Mouse (Mus musculus): Measurements from ENCODE around the gene 2510039O18Rik.
A peak's percentile ranks its signal among the peaks of the same experiment; 100 is the strongest.

Gene 2510039O18Rik

GRCm38 (mm10) chr4:147940576-147941044 is at the start of gene 2510039O18Rik:
TSS of gene 2510039O18Rik (plus strand) at chr4:147940895.
- peak; percentile 69 for DNase-seq (ENCODE audit: extremely low spot score, low read depth, low spot score)

DNA sequence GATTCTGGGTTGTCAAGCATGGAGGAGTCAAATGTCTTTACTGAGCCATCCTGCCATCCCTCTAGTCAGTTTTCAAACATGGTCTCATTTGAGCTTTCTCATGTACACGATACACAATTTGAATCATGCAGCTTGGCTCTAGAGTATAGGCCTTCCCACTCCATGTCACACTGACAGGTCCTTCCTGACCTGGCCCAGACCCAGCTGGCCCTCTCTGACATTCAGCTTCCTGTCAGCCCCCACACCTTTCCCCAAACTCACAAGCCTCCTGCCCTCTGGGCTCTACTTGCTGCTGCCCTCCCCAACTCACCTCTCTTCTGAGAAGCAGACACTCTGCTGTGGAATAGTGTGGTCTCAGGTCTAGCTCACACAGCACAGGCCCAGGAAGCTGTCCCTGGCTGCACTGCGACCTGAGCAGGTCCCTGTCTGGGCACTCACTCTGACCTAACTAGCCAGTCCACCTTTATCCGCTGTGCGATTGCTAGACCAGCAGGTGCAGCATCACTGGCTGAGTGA is 44.8 kb upstream of the 2510039O18Rik start:
- no peak for DNase-seq (ENCODE audit: extremely low spot score, low read depth, low spot score)

DNA sequence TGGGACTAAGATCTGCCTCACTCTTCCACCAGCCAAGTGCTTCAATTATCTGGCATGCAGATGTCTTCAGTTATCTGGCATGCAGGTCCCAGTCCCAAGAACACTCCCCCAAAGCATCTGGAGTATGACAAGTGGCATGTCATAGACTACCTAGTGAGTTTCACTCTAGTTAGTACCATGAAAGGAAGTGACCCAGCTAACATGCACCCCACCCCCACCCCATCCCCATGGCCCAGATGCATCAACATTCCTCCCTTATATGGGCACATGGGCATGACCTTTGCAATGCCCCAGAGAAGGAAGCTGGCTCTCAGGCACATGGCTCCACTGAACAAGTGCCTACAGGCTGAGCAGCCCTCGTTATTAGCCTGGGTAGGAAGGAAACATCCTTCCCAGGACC is 44.3 kb upstream of the 2510039O18Rik start:
- no peak for DNase-seq (ENCODE audit: extremely low spot score, low read depth, low spot score)

DNA sequence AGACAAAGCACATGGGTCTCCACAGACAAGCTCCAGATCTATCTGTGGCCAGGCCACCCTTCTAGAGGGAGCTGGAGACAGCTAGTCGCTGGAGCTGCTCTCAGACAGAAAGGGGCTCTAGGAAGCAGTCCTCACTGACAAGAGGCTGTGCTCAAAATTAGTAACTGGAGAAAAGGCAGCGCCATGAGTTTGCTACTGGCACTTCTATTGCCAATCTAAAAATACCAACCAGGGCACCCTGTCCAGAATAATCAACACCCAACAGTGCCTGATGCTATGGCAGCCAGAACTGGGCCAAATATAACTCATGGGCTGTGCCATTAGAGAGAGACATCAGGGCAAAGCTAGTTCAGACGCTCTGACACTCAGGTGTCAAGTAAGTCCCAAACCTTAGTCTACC is 43.3 kb upstream of the 2510039O18Rik start:
- no peak for DNase-seq (ENCODE audit: extremely low spot score, low read depth, low spot score)

DNA sequence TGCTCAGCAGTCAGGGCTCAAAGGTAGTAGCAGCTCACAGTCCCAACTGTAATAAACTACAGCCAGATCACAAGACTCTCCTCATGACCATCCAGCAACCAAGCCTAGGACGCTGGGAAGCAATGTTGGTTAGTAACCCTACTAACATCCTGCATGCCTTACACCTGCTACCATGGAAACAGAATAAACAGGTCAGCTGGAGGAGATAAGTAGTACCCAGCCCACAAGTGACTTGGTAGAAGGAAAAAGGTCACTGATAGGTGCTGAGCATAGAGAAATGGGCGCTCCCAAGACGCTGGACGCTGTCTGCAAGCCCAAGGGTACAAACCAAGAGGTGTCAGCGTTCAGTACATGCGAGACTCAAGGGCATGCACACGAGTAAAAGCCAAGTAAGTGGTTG is 40.2 kb upstream of the 2510039O18Rik start:
- DNase-seq (ENCODE audit: extremely low spot score, low read depth, low spot score), result no peak

DNA sequence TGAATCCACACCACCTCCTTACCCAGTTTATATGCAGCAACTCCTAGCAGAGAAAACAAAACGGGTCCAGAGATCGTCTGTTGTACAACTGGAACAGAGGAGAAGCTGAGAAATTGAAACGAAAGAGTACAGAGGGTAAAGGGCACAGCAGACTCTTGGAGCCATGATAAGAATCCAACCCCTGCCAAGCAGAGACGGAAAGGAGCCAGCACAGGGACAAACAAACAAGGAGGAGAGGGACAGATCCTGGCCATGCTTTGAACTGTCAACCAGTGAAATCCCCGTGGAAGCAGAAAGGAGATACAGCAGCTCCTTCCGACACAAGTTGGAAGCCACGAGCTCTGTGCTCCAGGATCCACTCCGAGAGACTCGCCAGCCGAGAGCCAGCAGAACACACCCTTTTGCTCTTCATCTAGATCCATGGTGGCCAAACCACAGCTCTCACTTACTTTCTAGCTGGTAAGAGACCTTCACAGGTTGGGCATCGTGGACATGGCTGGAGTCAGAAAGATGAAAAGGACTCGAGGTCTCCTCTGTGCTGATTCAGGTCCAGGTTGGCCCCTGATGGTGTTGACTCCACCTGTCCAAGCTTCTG is 37.7 kb upstream of the 2510039O18Rik start:
- DNase-seq (ENCODE audit: extremely low spot score, low read depth, low spot score), result no peak

DNA sequence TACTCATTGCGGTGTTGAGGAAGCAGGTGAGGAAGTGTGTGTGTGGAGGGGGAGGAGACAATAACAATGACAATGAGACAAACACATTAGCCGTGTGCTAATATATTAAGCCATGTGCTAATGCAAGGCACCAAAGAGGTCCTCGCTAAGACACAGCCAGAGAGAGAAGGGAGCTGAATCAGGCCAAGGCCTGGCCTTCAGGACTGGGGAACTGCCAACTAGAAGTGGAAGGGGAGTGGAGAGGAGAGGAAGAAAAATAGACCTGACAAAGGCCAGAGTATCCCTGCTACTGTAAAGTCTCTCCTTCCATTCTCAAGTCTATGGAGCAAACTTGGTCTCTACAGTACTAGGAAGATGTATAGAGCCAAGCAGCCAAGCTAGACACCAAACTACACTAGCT is 37.1 kb upstream of the 2510039O18Rik start:
- DNase-seq (ENCODE audit: extremely low spot score, low read depth, low spot score), result no peak

- peak; percentile 73 for DNase-seq (ENCODE audit: extremely low spot score, low read depth, low spot score)
These were observed 36.2 kb upstream of the 2510039O18Rik start, which contains the start of gene Mfn2 for GRCm38 (mm10) chr4:147904313-147905089. TSS of gene Mfn2 (minus strand) at chr4:147904704.

- no peak for DNase-seq (ENCODE audit: extremely low spot score, low read depth, low spot score)
These were observed 35.5 kb upstream of the 2510039O18Rik start for GRCm38 (mm10) chr4:147905090-147905659.

DNA sequence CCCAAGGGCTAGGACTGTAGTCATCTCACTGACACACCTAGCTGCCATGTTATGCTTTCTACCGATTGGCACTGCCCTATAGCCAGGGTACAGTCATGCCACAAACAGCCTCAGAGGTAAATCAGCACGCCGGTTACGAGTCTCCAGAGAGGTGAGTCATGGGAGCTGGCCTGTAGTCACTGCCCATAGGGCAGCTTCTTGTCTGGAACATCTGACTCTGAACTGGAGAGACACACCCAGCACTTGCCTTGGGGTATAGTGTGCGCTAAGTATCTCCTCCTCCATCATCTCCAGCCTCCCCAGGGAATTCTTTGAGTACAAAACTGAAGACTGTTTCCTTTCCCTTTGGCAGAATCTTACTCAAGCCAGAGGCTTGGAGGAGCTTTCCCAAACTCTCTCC is 34.5 kb upstream of the 2510039O18Rik start:
- no peak for DNase-seq (ENCODE audit: extremely low spot score, low read depth, low spot score)

- no peak for DNase-seq (ENCODE audit: extremely low spot score, low read depth, low spot score)
These were observed 31.2 kb upstream of the 2510039O18Rik start for GRCm38 (mm10) chr4:147909486-147909885.

DNA sequence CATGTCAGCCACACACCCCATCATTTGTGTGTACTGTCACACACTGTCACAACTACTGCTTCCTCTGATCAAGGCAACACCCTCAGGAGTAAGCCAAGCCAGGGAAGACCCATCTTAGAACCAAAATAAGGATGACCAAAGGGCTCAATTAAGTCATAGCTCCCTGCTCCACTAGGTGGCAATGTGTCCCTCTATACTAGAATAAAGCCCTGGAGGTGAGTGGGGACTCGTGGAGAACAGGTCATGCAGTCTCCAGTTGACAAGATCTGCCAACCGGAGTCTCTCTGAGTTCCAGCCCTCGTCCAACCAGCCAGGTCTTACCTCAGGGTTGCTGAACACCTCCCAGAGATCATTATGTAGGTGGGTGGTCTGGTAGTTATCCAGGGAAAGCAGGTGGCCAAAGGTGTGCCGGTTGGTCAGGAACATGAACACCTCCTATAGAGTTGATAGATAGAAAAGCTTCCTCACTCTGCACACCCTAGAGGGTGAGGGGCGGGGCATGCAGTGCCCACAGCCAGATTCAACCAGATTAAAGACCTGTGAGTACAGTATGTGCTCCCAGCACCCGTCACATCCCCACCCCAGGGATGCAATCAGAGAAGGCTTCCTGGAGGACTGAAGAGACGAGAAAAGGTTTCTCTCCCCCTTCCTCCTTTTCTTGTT is 22.1 kb upstream of the 2510039O18Rik start:
- DNase-seq (ENCODE audit: extremely low spot score, low read depth, low spot score), result no peak

DNA sequence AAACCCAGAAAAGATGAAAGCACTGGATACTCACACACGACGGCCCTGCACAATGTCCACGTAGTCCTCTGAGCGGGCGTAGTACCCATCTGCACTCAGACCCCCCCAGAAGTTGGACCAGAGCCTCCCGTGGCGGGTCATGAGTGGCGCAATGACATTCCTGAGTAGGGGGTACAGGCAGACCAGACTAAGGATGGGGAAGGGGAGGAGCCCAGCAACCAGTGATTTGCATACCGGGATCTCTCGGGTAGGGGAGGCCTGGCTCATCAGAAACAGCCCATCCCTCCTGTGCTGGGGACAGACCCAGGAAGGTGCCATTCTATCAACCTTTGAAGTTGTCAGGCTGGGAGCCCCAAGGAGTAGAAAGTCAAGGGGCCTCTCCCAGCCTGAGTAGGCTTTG is 19.7 kb upstream of the 2510039O18Rik start:
- no peak for DNase-seq (ENCODE audit: extremely low spot score, low read depth, low spot score)

- DNase-seq (ENCODE audit: extremely low spot score, low read depth, low spot score), result no peak
These were observed 18.4 kb upstream of the 2510039O18Rik start for GRCm38 (mm10) chr4:147922341-147922740.

DNA sequence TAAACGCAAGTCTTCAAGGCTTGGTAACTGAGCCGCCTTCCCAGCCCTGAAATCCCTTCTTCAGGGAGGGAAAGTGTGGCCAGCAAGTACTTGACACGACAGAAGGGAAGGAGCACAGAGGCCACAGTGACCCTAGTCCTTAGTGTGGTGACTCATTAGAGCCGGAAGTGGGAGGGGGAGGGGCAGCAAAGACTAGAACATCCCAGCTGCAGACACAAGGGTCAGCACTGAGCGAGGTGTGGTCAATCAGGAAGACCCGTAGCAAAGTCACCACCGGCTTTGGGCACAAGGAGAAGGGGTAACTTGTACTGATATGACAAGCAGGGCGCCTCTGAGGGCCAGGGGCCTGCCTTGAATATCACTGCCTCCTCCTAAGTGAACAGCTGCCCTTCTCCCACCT is 13.0 kb upstream of the 2510039O18Rik start:
- DNase-seq (ENCODE audit: extremely low spot score, low read depth, low spot score), result no peak

DNA sequence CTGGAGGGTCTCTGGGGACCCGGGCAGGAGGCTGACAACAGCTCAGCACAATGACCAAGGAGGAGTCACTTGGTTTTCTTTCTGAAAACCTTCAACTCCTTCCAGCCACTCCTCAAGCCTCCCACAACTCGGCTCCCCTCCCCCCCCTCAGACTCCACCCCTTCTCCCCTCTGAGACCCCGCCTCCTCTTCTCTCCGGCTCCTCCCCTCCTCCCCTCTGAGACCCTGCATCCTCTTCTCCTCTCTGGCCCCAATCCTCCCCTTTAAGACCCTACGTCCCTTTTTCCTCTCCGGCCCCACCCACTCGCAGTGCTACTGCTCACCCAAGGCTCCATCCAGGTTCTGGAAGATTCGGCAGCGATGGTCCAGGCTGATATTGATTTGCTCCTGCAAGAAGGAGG is 12.6 kb upstream of the 2510039O18Rik start:
- DNase-seq (ENCODE audit: extremely low spot score, low read depth, low spot score), result no peak

DNA sequence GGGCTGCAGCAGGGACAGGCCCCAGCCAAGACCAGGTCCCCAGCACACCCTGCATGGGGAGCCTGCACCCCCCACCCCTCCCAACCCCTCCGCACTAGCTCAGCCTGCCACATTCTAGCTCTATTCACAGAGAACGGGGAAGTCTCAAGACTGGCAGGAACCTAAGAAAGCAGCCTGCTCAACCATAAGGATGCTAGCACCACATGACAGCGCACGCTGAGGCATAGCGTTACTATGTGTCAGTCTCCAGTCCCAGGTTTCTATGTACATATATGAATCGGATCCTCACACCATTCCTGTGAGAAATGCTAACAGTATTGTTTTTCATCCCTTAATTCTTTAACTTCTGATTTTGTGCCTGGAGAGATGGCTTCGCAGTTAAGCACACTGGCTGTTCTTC is 12.2 kb upstream of the 2510039O18Rik start:
- no peak for DNase-seq (ENCODE audit: extremely low spot score, low read depth, low spot score)

DNA sequence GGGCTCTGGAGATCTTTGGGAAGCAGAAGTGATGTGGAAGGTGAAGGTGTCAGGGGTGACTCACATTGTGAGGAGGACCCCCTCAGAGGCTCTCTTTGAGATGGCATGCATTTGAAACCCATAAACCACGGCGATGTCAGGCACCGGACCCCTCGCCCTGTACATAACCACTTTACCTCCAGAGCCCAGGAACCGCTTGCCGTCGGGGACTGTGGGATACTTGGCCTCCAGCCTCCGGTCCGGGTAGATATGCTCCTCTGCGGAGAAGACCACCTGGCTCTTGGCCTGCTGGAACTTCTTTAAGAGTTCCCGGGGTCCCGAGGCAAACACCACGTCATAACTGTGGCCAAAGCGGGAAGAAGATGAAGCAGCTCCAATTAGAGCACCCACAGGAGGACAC is 9.7 kb upstream of the 2510039O18Rik start:
- DNase-seq (ENCODE audit: extremely low spot score, low read depth, low spot score), result no peak

GRCm38 (mm10) chr4:147934134-147934533 is 6.6 kb upstream of the 2510039O18Rik start:
- no peak for DNase-seq (ENCODE audit: extremely low spot score, low read depth, low spot score)

DNA sequence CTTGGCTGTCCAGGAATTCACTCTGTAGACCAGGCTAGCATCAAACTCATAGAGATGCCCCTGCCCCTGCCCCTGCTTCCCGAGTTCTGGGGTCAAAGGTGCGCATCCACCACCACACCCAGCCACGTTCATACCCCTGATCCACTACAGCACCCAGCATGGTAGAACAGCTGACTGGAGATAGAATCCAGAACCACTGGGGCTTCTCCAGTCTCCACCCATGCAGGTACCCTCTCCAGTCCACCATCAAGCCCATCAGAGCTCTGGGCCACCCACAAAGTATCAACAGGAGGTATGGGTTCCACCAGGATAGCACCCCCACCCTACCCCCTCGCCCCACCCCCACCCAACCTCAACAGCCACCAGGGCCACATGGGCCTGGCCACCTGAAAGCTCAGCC is 6.1 kb upstream of the 2510039O18Rik start:
- no peak for DNase-seq (ENCODE audit: extremely low spot score, low read depth, low spot score)

DNA sequence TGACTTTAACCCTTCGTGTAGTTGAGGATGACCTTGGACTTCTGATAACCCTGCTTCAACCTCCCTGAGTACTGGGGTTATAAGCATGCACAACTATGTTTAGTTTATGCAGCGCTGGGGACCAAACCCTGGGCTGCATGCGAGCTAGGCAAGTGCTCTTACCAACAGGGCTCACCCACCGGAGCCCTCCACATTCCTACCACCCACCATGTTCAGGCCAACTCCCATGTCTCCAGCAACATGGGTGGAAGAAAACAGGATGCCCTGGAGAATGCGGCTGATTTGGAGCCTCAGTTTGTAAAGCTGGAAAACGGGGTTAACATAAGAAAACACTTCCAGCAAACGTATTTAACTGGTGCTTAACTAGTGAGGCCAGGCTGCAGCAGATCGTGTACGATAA is 4.8 kb upstream of the 2510039O18Rik start:
- DNase-seq (ENCODE audit: extremely low spot score, low read depth, low spot score), result no peak
